Mouse (Mus musculus): ENCODE data around the gene Cdip1. TPM values are rescaled to one million over a fixed set of nuclear protein-coding genes. Genes with fewer than 3 reads are reported as not detected.

Gene Cdip1
- polyA plus RNA-seq, 1 experiment from 2014 or later: 81.1 TPM

GRCm38 (mm10) chr16:4725266-4725665 lies 64.8 kb downstream of the Cdip1 start:
- Histone ChIP-seq H3K4me1 (replicated peaks; ENCODE audit: insufficient read depth, low read length) (0 out of 2 replicates have a peak, but pooled peaks cover 4% of the 10 kb centered on the region), H3K4me3 (replicated peaks; ENCODE audit: low read depth, low read length) (no peak overlapping the region), H3K9me3 (replicated peaks; ENCODE audit: low read length) (no peaks in the 10 kb centered on the region), H3K4me2 (ENCODE audit: low read length) (no peak overlapping the region), H3K9ac (ENCODE audit: low read depth, low read length) (no peak overlapping the region), H3K36me3 (ENCODE audit: insufficient read depth, low read length) (no peaks in the 10 kb centered on the region), H3K27me3 (ENCODE audit: insufficient read depth, low read length) (no peaks in the 10 kb centered on the region), H3K27ac (no peak overlapping the region)
- no peak for DNase-seq (ENCODE audit: low spot score)
- ATAC-seq (replicated peaks; ENCODE audit: low FRiP score, low read depth): no peak
- no peak for TF ChIP-seq CTCF (IDR thresholded peaks at IDR 0.05; ENCODE audit: low read depth)
- WGBS: 64% methylated on average over 4 of the region's 4 CpGs

GRCm38 (mm10) chr16:4722915-4723209 lies 67.2 kb downstream of the Cdip1 start:
- Histone ChIP-seq H3K27me3 (ENCODE audit: insufficient read depth, low read length) (no peaks in the 10 kb centered on the region), H3K9ac (ENCODE audit: low read depth, low read length) (no peak overlapping the region), H3K4me2 (ENCODE audit: low read length) (no peak overlapping the region), H3K9me3 (replicated peaks; ENCODE audit: low read length) (no peaks in the 10 kb centered on the region), H3K4me1 (replicated peaks; ENCODE audit: insufficient read depth, low read length) (0 out of 2 replicates have a peak, but pooled peaks cover 4% of the 10 kb centered on the region), H3K4me3 (replicated peaks; ENCODE audit: low read depth, low read length) (no peak overlapping the region), H3K27ac (no peak overlapping the region), H3K36me3 (ENCODE audit: insufficient read depth, low read length) (no peaks in the 10 kb centered on the region)
- WGBS: 73% methylated on average over 3 of the region's 3 CpGs
- no peak for TF ChIP-seq CTCF (IDR thresholded peaks at IDR 0.05; ENCODE audit: low read depth)
- DNase-seq (ENCODE audit: low spot score) (no peak), ATAC-seq (replicated peaks; ENCODE audit: low FRiP score, low read depth) (no peak)

- H3K27ac ChIP-seq: no peak overlapping the region
- no peak for DNase-seq (ENCODE audit: low spot score)
- 67% methylated on average over 7 of the region's 7 CpGs for WGBS
Observed at GRCm38 (mm10) chr16:4722128-4722914, 67.8 kb downstream of the Cdip1 start.

GRCm38 (mm10) chr16:4718753-4719518 lies 71.2 kb downstream of the Cdip1 start, which contains the start of gene Nmral1:
Gene Nmral1 (minus strand): TSS chr16:4719356.
- Histone ChIP-seq H3K36me3 (ENCODE audit: insufficient read depth, low read length) (0 out of 2 replicates have a peak, but pooled peaks cover 13% of the 10 kb centered on the region), H3K9me3 (replicated peaks; ENCODE audit: low read length) (no peaks in the 10 kb centered on the region), H3K27me3 (ENCODE audit: insufficient read depth, low read length) (no peaks in the 10 kb centered on the region), H3K27ac (peak within 1 kb of the TSS; percentile 85), H3K4me2 (ENCODE audit: low read length) (peak within 1 kb of the TSS; percentile 76), H3K9ac (ENCODE audit: low read depth, low read length) (peak within 1 kb of the TSS; percentile 76), H3K4me3 (replicated peaks; ENCODE audit: low read depth, low read length) (peak within 1 kb of the TSS; percentile 59), H3K4me1 (replicated peaks; ENCODE audit: insufficient read depth, low read length) (no peaks in the 10 kb centered on the region)
- WGBS: 15% methylated on average over 33 of the region's 33 CpGs
- ATAC-seq (replicated peaks; ENCODE audit: low FRiP score, low read depth) (peak; percentile 83), DNase-seq (ENCODE audit: low spot score) (peak; percentile 83)
- TF ChIP-seq CTCF (IDR thresholded peaks at IDR 0.05; ENCODE audit: low read depth): no peak

More at GRCm38 (mm10) chr16:4722128-4722914, 67.8 kb downstream of the Cdip1 start:
- Histone ChIP-seq H3K36me3 (ENCODE audit: insufficient read depth, low read length) (no peaks in the 10 kb centered on the region), H3K4me2 (ENCODE audit: low read length) (no peak overlapping the region), H3K27me3 (ENCODE audit: insufficient read depth, low read length) (no peaks in the 10 kb centered on the region), H3K4me3 (replicated peaks; ENCODE audit: low read depth, low read length) (no peak overlapping the region), H3K9me3 (replicated peaks; ENCODE audit: low read length) (no peaks in the 10 kb centered on the region), H3K9ac (ENCODE audit: low read depth, low read length) (no peak overlapping the region), H3K4me1 (replicated peaks; ENCODE audit: insufficient read depth, low read length) (0 out of 2 replicates have a peak, but pooled peaks cover 4% of the 10 kb centered on the region)
- no peak for TF ChIP-seq CTCF (IDR thresholded peaks at IDR 0.05; ENCODE audit: low read depth)
- no peak for ATAC-seq (replicated peaks; ENCODE audit: low FRiP score, low read depth)

- H3K36me3 ChIP-seq (ENCODE audit: insufficient read depth, low read length): 0 out of 2 replicates have a peak, but pooled peaks cover 13% of the 10 kb centered on the region
- peak overlapping the region; percentile 76 for H3K4me2 ChIP-seq (ENCODE audit: low read length)
- no peaks in the 10 kb centered on the region for H3K9me3 ChIP-seq (replicated peaks; ENCODE audit: low read length)
- H3K9ac ChIP-seq (ENCODE audit: low read depth, low read length): no peak overlapping the region
- DNase-seq (ENCODE audit: low spot score): no peak
- TF ChIP-seq CTCF (IDR thresholded peaks at IDR 0.05; ENCODE audit: low read depth): no peak
- WGBS: 21% methylated on average over 3 of the region's 3 CpGs
- no peaks in the 10 kb centered on the region for H3K27me3 ChIP-seq (ENCODE audit: insufficient read depth, low read length)
- no peak overlapping the region for H3K27ac ChIP-seq
- no peaks in the 10 kb centered on the region for H3K4me1 ChIP-seq (replicated peaks; ENCODE audit: insufficient read depth, low read length)
- no peak for ATAC-seq (replicated peaks; ENCODE audit: low FRiP score, low read depth)
- H3K4me3 ChIP-seq (replicated peaks; ENCODE audit: low read depth, low read length): 0 out of 2 replicates have a peak overlapping the region, but pooled peaks have one; percentile 59
Observed at GRCm38 (mm10) chr16:4717866-4718265, 72.2 kb downstream of the Cdip1 start.

Measured in kidney, postnatal 0 days (tissue).